Mouse (Mus musculus) lung, embryonic 14.5 days (tissue): ENCODE measurements at regions not wholly inside any gene's neighbourhood (a gene's known extent, or its start where the extent isn't known, plus 50 kb on each side); places are given as distances from the start of the nearest gene placed in this dataset.

Experiments
- ATAC-seq: fragments of 200-750 bp; cut with Nextera tagmentation; 2 replicates; pipeline ENCODE4 v1.8.0; 2017; ENCODE audit warnings: mild to moderate bottlenecking, moderate TSS enrichment, moderate library complexity; ENCODE audit not compliant: insufficient read depth
- DNase-seq: peaks from one replicate; pipeline ENCODE4 v3.0.0-alpha.2; 2015
- H3K27ac ChIP-seq: fragments of 300-500 bp; sonication (generic); 2 replicates; pipeline ENCODE4 v1.5.1; 2014; ENCODE audit warnings: low read depth, mild to moderate bottlenecking, moderate library complexity
- H3K27me3 ChIP-seq: fragments of 300-500 bp; sonication (generic); 2 replicates; pipeline ENCODE4 v1.6.1; 2014; ENCODE audit warnings: low read length, control low read depth; ENCODE audit not compliant: insufficient read depth
- H3K36me3 ChIP-seq: fragments of 300-500 bp; sonication (generic); 2 replicates; pipeline ENCODE4 v1.6.1; 2014; ENCODE audit warnings: control low read depth; ENCODE audit not compliant: insufficient read depth
- H3K4me1 ChIP-seq: fragments of 300-500 bp; sonication (generic); 2 replicates; pipeline ENCODE4 v1.6.1; 2014; ENCODE audit warnings: antibody characterized with exemption, control low read depth; ENCODE audit not compliant: insufficient read depth
- H3K4me2 ChIP-seq: fragments of 300-500 bp; sonication (generic); 2 replicates; pipeline ENCODE4 v1.6.1; 2014; ENCODE audit warnings: mild to moderate bottlenecking
- H3K4me3 ChIP-seq: fragments of 300-500 bp; sonication (generic); 2 replicates; pipeline ENCODE4 v1.5.1; 2014; ENCODE audit warnings: low read depth, low read length
- H3K9ac ChIP-seq: fragments of 300-500 bp; sonication (generic); 2 replicates; pipeline ENCODE4 v1.6.1; 2014
- H3K9me3 ChIP-seq: fragments of 300-500 bp; sonication (generic); 2 replicates; pipeline ENCODE4 v1.6.1; 2016; ENCODE audit warnings: low read depth, low read length, control low read depth
- CTCF ChIP-seq: IDR thresholded peaks from 2 replicates; pipeline ENCODE4 v1.5.1; 2016; ENCODE audit warnings: antibody characterized with exemption, low read depth
- whole genome bisulfite sequencing: fragments of 180-500 bp; shearing (Covaris S2); extraction: QIAGEN DNeasy Blood & Tissue Kit; methylation state at CpG from one replicate; pipeline ENCODE4 v1.1.7; 2014; 5-methylcytosine and 5-hydroxymethylcytosine counted together

GRCm38 (mm10) chr10:37505966-37506615, 367.4 kb upstream of the Marcks start:
- WGBS, result 82% methylated on average over 3 of the region's 3 CpGs
- DNase-seq (no peak), ATAC-seq (no peak)

GRCm38 (mm10) chr10:37504468-37504867, 365.7 kb upstream of the Marcks start:
- TF ChIP-seq CTCF, result no peak
- 28% methylated on average over 2 of the region's 2 CpGs for WGBS
- H3K27me3 ChIP-seq, result no peaks in the 10 kb centered on the region
- DNase-seq (peak; percentile 7), ATAC-seq (no peak)
- H3K27ac ChIP-seq, result no peak overlapping the region
- no peak overlapping the region for H3K9ac ChIP-seq
- peaks cover 4% of the 10 kb centered on the region; the same call in 1 of the 2 replicates for H3K4me1 ChIP-seq
- no peak overlapping the region for H3K4me2 ChIP-seq
- H3K36me3 ChIP-seq, result no peaks in the 10 kb centered on the region
- no peak overlapping the region for H3K4me3 ChIP-seq
- no peaks in the 10 kb centered on the region for H3K9me3 ChIP-seq

More at GRCm38 (mm10) chr10:37505966-37506615, 367.4 kb upstream of the Marcks start:
- peaks cover 4% of the 10 kb centered on the region; the same call in 1 of the 2 replicates for H3K4me1 ChIP-seq
- no peaks in the 10 kb centered on the region for H3K9me3 ChIP-seq
- H3K9ac ChIP-seq, result no peak overlapping the region
- H3K4me2 ChIP-seq, result no peak overlapping the region
- H3K27me3 ChIP-seq, result no peaks in the 10 kb centered on the region
- no peak for TF ChIP-seq CTCF
- no peak overlapping the region for H3K27ac ChIP-seq
- H3K36me3 ChIP-seq, result no peaks in the 10 kb centered on the region
- H3K4me3 ChIP-seq, result no peak overlapping the region

- no peak for DNase-seq
- no peak for ATAC-seq
- H3K9me3 ChIP-seq, result no peaks in the 10 kb centered on the region
- no peak for TF ChIP-seq CTCF
- no peak overlapping the region for H3K4me2 ChIP-seq
- no peaks in the 10 kb centered on the region for H3K27me3 ChIP-seq
- H3K4me1 ChIP-seq, result peaks cover 4% of the 10 kb centered on the region; the same call in 1 of the 2 replicates
- no peaks in the 10 kb centered on the region for H3K36me3 ChIP-seq
- H3K9ac ChIP-seq, result no peak overlapping the region
- no peak overlapping the region for H3K27ac ChIP-seq
- no peak overlapping the region for H3K4me3 ChIP-seq
Observed at GRCm38 (mm10) chr10:37502505-37502904, 363.8 kb upstream of the Marcks start.

GRCm38 (mm10) chr10:37501043-37501442, 362.3 kb upstream of the Marcks start:
- H3K27ac ChIP-seq, result no peak overlapping the region
- H3K9ac ChIP-seq, result no peak overlapping the region
- no peak for TF ChIP-seq CTCF
- ATAC-seq (no peak), DNase-seq (no peak)
- 85% methylated on average over 2 of the region's 2 CpGs for WGBS
- no peaks in the 10 kb centered on the region for H3K27me3 ChIP-seq
- H3K36me3 ChIP-seq, result no peaks in the 10 kb centered on the region
- peaks cover 4% of the 10 kb centered on the region; the same call in 1 of the 2 replicates for H3K4me1 ChIP-seq
- H3K4me2 ChIP-seq, result no peak overlapping the region
- no peaks in the 10 kb centered on the region for H3K9me3 ChIP-seq
- H3K4me3 ChIP-seq, result no peak overlapping the region

GRCm38 (mm10) chr10:37495467-37495866, 356.7 kb upstream of the Marcks start:
- no peak overlapping the region for H3K4me3 ChIP-seq
- no peaks in the 10 kb centered on the region for H3K36me3 ChIP-seq
- no peak overlapping the region for H3K4me2 ChIP-seq
- H3K4me1 ChIP-seq, result no peaks in the 10 kb centered on the region
- H3K9ac ChIP-seq, result no peak overlapping the region
- no peak for DNase-seq
- ATAC-seq, result no peak
- no peaks in the 10 kb centered on the region for H3K27me3 ChIP-seq
- WGBS, result 80% methylated on average over 1 of the region's 1 CpGs
- no peaks in the 10 kb centered on the region for H3K9me3 ChIP-seq
- no peak overlapping the region for H3K27ac ChIP-seq
- TF ChIP-seq CTCF, result no peak

GRCm38 (mm10) chr10:37494552-37495166, 355.9 kb upstream of the Marcks start:
- Histone ChIP-seq H3K4me3 (no peak overlapping the region), H3K4me2 (no peak overlapping the region), H3K4me1 (no peaks in the 10 kb centered on the region), H3K27me3 (no peaks in the 10 kb centered on the region), H3K27ac (no peak overlapping the region), H3K9me3 (no peaks in the 10 kb centered on the region), H3K9ac (no peak overlapping the region), H3K36me3 (no peaks in the 10 kb centered on the region)
- no peak for ATAC-seq
- no peak for TF ChIP-seq CTCF
- DNase-seq, result no peak
- WGBS, result 53% methylated on average over 3 of the region's 3 CpGs

- 36% methylated on average over 2 of the region's 2 CpGs for WGBS
- Histone ChIP-seq H3K4me2 (no peak overlapping the region), H3K4me3 (no peak overlapping the region), H3K9me3 (no peaks in the 10 kb centered on the region), H3K27ac (no peak overlapping the region), H3K9ac (no peak overlapping the region), H3K4me1 (no peaks in the 10 kb centered on the region), H3K27me3 (no peaks in the 10 kb centered on the region), H3K36me3 (no peaks in the 10 kb centered on the region)
- TF ChIP-seq CTCF, result no peak
- no peak for DNase-seq
- no peak for ATAC-seq
Observed at GRCm38 (mm10) chr10:37494098-37494497, 355.4 kb upstream of the Marcks start.
